Mouse (Mus musculus) cerebellum, postnatal 25 days (tissue): ENCODE measurements around the gene Gm5930.
"Not testable (repeated sequence)": the region's sequence is repeated elsewhere in the genome, so short reads cannot be mapped to it uniquely, and the experiment has no call there.

Experiments used
- DNase-seq, 2 experiments: peaks; one replicate each; pipeline ENCODE4 v3.0.0; 2021; ENCODE audit warnings: mixed read lengths in 2 of 2

Gm5930 gene

GRCm38 (mm10) chr14:44338484-44338883 is at the start of gene Gm5930:
Gm5930 (minus strand) TSS chr14:44338584.
- DNase-seq, result not testable (repeated sequence)

GRCm38 (mm10) chr14:44384233-44384632 is 45.8 kb upstream of the Gm5930 start:
- DNase-seq, result not testable (repeated sequence)

GRCm38 (mm10) chr14:44365057-44365456 is 26.7 kb upstream of the Gm5930 start, which contains the start of gene Gm8229:
Gm8229 (plus strand) TSS chr14:44365357.
- not testable (repeated sequence) for DNase-seq

GRCm38 (mm10) chr14:44362301-44362700 is 23.9 kb upstream of the Gm5930 start:
- not testable (repeated sequence) for DNase-seq

GRCm38 (mm10) chr14:44361416-44361815 is 23.0 kb upstream of the Gm5930 start:
- DNase-seq, result not testable (repeated sequence)

- not testable (repeated sequence) for DNase-seq
Observed at GRCm38 (mm10) chr14:44312049-44312448, 26.3 kb downstream of the Gm5930 start.

GRCm38 (mm10) chr14:44285280-44285679 is 53.1 kb downstream of the Gm5930 start, which contains the start of gene Gm8220:
Gm8220 (plus strand) TSS chr14:44285580.
- DNase-seq, result not testable (repeated sequence)
